Mouse (Mus musculus): ENCODE measurements around the gene Slc25a36. TPM values are rescaled to one million over a fixed set of nuclear protein-coding genes. Genes with fewer than 3 reads are reported as not detected.

Gene Slc25a36
- polyA plus RNA-seq, 1 experiment from 2014 or later: 75.6 TPM

DNA sequence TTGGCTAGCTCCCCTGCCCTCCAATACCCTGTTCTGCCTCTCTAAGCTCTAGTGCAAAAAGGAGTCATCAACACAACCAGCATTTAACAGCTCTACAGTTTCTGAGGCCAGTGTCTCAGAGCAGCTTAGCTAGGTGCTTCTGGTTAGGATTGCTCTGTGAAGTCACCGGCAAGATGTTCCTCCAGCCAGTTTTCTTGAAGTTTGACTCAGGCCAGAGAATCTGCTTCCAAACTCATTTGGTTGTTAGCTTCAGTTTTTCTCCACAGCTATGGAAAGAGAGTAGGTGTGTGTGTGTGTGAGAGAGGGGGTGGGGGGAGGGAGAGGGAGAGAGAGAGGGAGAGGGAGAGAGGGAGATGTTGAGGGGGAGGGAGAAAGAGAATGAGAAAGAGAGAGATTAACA is 31.6 kb upstream of the Slc25a36 start:
- no peak for ATAC-seq (ENCODE audit: insufficient number of reproducible peaks, low FRiP score, low TSS enrichment, low read depth)
- no peak overlapping the region for H3K4me3 ChIP-seq (ENCODE audit: low read depth, low read length)
- no peaks in the 10 kb centered on the region for H3K4me1 ChIP-seq (ENCODE audit: control insufficient read depth, insufficient read depth, low read length)
- no peak overlapping the region for H3K27ac ChIP-seq (replicated peaks; ENCODE audit: low read depth, low read length)
- no peaks in the 10 kb centered on the region for H3K27me3 ChIP-seq (ENCODE audit: control insufficient read depth, insufficient read depth, low read length)
- no peak overlapping the region for H3K4me2 ChIP-seq (ENCODE audit: low read depth, severe bottlenecking)
- no peaks in the 10 kb centered on the region for H3K9me3 ChIP-seq (ENCODE audit: control insufficient read depth, low read length)
- H3K36me3 ChIP-seq (ENCODE audit: control insufficient read depth, insufficient read depth, low read length): no peaks in the 10 kb centered on the region
- WGBS: 89% methylated on average over 1 of the region's 1 CpGs
- DNase-seq (ENCODE audit: low spot score): no peak
- H3K9ac ChIP-seq (ENCODE audit: low read length): no peak overlapping the region

DNA sequence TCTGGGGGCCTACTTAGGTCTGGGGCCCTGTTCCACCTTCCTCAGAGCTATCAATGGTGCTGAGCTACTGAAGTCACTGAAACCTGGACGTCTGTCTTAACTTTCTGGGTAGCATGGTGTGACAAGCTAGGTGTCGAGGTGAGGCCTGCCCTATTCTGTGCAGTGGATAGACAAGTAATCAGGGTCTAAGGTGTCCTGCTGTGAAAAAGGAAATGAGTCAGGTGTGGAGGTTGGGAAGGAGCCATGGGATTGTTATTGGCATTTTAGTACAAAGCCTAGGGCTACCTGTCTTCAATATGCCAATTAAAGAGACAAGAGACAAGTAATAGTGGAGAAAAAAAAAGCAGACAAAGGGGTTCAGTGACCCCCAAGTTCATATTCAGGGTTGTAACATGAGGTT is 30.8 kb upstream of the Slc25a36 start:
- 59% methylated on average over 2 of the region's 2 CpGs for WGBS
- H3K4me2 ChIP-seq (ENCODE audit: low read depth, severe bottlenecking): no peak overlapping the region
- no peaks in the 10 kb centered on the region for H3K27me3 ChIP-seq (ENCODE audit: control insufficient read depth, insufficient read depth, low read length)
- H3K27ac ChIP-seq (replicated peaks; ENCODE audit: low read depth, low read length): no peak overlapping the region
- no peaks in the 10 kb centered on the region for H3K9me3 ChIP-seq (ENCODE audit: control insufficient read depth, low read length)
- DNase-seq (ENCODE audit: low spot score): no peak
- H3K9ac ChIP-seq (ENCODE audit: low read length): no peak overlapping the region
- no peaks in the 10 kb centered on the region for H3K4me1 ChIP-seq (ENCODE audit: control insufficient read depth, insufficient read depth, low read length)
- no peak overlapping the region for H3K4me3 ChIP-seq (ENCODE audit: low read depth, low read length)
- no peaks in the 10 kb centered on the region for H3K36me3 ChIP-seq (ENCODE audit: control insufficient read depth, insufficient read depth, low read length)
- ATAC-seq (ENCODE audit: insufficient number of reproducible peaks, low FRiP score, low TSS enrichment, low read depth): no peak

DNA sequence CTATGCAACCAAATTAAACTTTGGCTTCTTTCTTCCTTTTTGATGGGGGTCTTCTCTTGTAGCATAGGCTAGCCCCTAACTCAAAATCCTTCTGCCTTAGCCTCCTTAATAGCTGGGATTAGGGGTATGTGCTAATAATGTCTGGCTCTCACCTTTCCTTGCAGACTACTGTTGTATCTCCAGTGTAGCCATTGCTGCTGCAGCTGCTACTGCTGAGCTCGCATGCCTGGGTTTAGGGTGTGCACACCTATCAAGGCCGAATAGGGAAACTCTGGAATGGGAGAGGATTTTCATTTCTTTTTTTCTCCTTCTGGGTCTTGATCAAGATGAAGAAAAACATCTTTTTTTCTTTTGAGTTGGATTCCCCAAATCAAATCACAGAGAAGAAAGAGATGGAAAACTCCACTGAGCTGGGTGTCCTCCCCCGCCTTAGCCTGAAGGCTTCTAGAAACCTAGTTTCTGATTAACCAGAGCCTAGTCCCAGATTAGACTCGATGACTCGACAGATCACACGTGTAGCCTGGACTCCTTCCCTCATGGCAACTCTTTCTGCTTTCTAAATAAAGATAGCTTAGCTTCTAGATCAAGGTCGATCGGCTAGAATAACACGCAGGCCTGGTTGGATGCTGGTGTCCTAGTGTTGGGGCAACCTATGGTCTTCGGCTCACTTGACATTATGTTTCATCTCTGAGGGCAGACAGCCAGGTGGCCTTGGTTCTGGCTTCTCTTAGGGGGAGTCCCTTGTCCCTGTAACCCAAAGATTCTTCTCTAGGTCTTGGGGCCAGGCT is 29.4 kb upstream of the Slc25a36 start:
- no peaks in the 10 kb centered on the region for H3K9me3 ChIP-seq (ENCODE audit: control insufficient read depth, low read length)
- no peak for DNase-seq (ENCODE audit: low spot score)
- H3K4me2 ChIP-seq (ENCODE audit: low read depth, severe bottlenecking): no peak overlapping the region
- no peaks in the 10 kb centered on the region for H3K36me3 ChIP-seq (ENCODE audit: control insufficient read depth, insufficient read depth, low read length)
- ATAC-seq (ENCODE audit: insufficient number of reproducible peaks, low FRiP score, low TSS enrichment, low read depth): no peak
- no peak overlapping the region for H3K4me3 ChIP-seq (ENCODE audit: low read depth, low read length)
- H3K4me1 ChIP-seq (ENCODE audit: control insufficient read depth, insufficient read depth, low read length): no peaks in the 10 kb centered on the region
- no peak overlapping the region for H3K27ac ChIP-seq (replicated peaks; ENCODE audit: low read depth, low read length)
- WGBS: 91% methylated on average over 10 of the region's 10 CpGs
- H3K9ac ChIP-seq (ENCODE audit: low read length): no peak overlapping the region
- no peaks in the 10 kb centered on the region for H3K27me3 ChIP-seq (ENCODE audit: control insufficient read depth, insufficient read depth, low read length)

DNA sequence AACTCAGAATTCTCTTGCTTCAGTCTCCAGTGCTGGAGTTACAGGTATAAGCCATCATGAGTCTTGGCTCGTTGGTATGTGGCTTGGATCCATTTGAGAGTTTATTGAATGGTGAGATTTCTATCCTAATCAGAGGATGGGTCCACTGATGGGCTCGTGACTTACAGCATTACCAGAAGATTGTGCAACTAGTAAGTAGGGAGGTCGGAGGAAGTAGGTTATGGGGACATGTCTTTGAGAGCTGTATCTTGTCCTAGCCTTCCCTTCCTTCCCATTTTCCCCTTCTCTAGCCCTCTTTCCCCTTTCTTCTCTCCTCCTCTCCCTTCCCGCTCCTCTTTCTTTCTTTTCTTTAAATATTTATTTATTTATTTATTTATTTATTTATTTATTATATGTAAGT is 26.7 kb upstream of the Slc25a36 start:
- no peaks in the 10 kb centered on the region for H3K4me1 ChIP-seq (ENCODE audit: control insufficient read depth, insufficient read depth, low read length)
- no peaks in the 10 kb centered on the region for H3K27me3 ChIP-seq (ENCODE audit: control insufficient read depth, insufficient read depth, low read length)
- no peak overlapping the region for H3K27ac ChIP-seq (replicated peaks; ENCODE audit: low read depth, low read length)
- no peak for ATAC-seq (ENCODE audit: insufficient number of reproducible peaks, low FRiP score, low TSS enrichment, low read depth)
- H3K4me2 ChIP-seq (ENCODE audit: low read depth, severe bottlenecking): no peak overlapping the region
- no peak for DNase-seq (ENCODE audit: low spot score)
- no peaks in the 10 kb centered on the region for H3K36me3 ChIP-seq (ENCODE audit: control insufficient read depth, insufficient read depth, low read length)
- no peak overlapping the region for H3K4me3 ChIP-seq (ENCODE audit: low read depth, low read length)
- H3K9ac ChIP-seq (ENCODE audit: low read length): no peak overlapping the region
- WGBS: 91% methylated on average over 4 of the region's 4 CpGs
- no peaks in the 10 kb centered on the region for H3K9me3 ChIP-seq (ENCODE audit: control insufficient read depth, low read length)

GRCm38 (mm10) chr9:97137116-97137515 is 26.2 kb upstream of the Slc25a36 start:
- Histone ChIP-seq H3K36me3 (ENCODE audit: control insufficient read depth, insufficient read depth, low read length) (no peaks in the 10 kb centered on the region), H3K9me3 (ENCODE audit: control insufficient read depth, low read length) (no peaks in the 10 kb centered on the region), H3K4me3 (ENCODE audit: low read depth, low read length) (no peak overlapping the region), H3K27ac (replicated peaks; ENCODE audit: low read depth, low read length) (no peak overlapping the region), H3K9ac (ENCODE audit: low read length) (no peak overlapping the region), H3K4me1 (ENCODE audit: control insufficient read depth, insufficient read depth, low read length) (no peaks in the 10 kb centered on the region), H3K27me3 (ENCODE audit: control insufficient read depth, insufficient read depth, low read length) (no peaks in the 10 kb centered on the region), H3K4me2 (ENCODE audit: low read depth, severe bottlenecking) (no peak overlapping the region)
- ATAC-seq (ENCODE audit: insufficient number of reproducible peaks, low FRiP score, low TSS enrichment, low read depth): no peak
- no peak for DNase-seq (ENCODE audit: low spot score)
- WGBS: 89% methylated on average over 4 of the region's 4 CpGs

DNA sequence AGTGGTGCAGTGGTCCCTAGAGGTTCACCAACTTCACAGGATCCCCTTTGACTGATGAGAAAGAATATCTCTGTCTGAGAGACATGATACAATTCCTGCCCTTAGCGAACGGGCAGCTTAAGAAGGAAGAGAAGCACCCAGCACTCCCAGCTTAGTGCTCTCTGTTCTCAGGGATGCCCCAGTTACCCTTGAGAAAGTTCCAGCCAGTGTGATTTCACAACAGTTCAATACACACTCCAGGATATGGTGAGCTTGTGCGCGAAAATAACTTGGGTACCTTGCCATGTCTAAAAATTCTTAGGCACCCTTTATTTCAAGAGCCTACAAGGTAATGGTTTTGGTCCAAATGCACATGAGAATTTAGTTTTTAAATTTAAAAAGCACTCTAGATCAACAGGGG is 24.9 kb upstream of the Slc25a36 start:
- no peak overlapping the region for H3K9ac ChIP-seq (ENCODE audit: low read length)
- no peaks in the 10 kb centered on the region for H3K9me3 ChIP-seq (ENCODE audit: control insufficient read depth, low read length)
- H3K4me2 ChIP-seq (ENCODE audit: low read depth, severe bottlenecking): no peak overlapping the region
- H3K36me3 ChIP-seq (ENCODE audit: control insufficient read depth, insufficient read depth, low read length): no peaks in the 10 kb centered on the region
- 92% methylated on average over 4 of the region's 4 CpGs for WGBS
- DNase-seq (ENCODE audit: low spot score) (no peak), ATAC-seq (ENCODE audit: insufficient number of reproducible peaks, low FRiP score, low TSS enrichment, low read depth) (no peak)
- no peak overlapping the region for H3K4me3 ChIP-seq (ENCODE audit: low read depth, low read length)
- H3K4me1 ChIP-seq (ENCODE audit: control insufficient read depth, insufficient read depth, low read length): no peaks in the 10 kb centered on the region
- H3K27me3 ChIP-seq (ENCODE audit: control insufficient read depth, insufficient read depth, low read length): no peaks in the 10 kb centered on the region
- no peak overlapping the region for H3K27ac ChIP-seq (replicated peaks; ENCODE audit: low read depth, low read length)

GRCm38 (mm10) chr9:97133178-97133577 is 22.2 kb upstream of the Slc25a36 start:
- no peak for ATAC-seq (ENCODE audit: insufficient number of reproducible peaks, low FRiP score, low TSS enrichment, low read depth)
- H3K27ac ChIP-seq (replicated peaks; ENCODE audit: low read depth, low read length): no peak overlapping the region

DNA sequence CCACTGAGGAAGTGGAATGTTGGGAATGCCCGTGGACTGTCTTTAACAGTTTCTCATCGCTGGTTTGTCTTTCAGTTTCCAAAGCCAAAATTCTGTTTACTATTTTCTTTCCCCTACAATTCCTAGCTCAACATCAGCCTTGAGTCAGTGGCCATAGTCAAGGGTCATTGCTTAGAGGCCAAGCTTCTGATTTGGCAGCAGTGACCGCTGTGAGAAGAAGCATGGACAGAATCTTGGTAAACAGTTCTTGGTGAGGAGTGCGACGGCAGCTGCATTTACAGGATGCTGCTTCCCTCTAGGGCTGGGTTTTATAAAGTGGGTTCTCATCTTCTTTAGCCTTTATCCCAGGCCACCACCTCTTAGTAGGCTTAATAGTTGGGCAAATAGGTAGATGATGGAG is 19.0 kb upstream of the Slc25a36 start:
- Histone ChIP-seq H3K4me1 (ENCODE audit: control insufficient read depth, insufficient read depth, low read length) (no peaks in the 10 kb centered on the region), H3K4me3 (ENCODE audit: low read depth, low read length) (no peak overlapping the region), H3K27me3 (ENCODE audit: control insufficient read depth, insufficient read depth, low read length) (no peaks in the 10 kb centered on the region), H3K4me2 (ENCODE audit: low read depth, severe bottlenecking) (no peak overlapping the region), H3K27ac (replicated peaks; ENCODE audit: low read depth, low read length) (no peak overlapping the region), H3K9ac (ENCODE audit: low read length) (no peak overlapping the region), H3K36me3 (ENCODE audit: control insufficient read depth, insufficient read depth, low read length) (no peaks in the 10 kb centered on the region), H3K9me3 (ENCODE audit: control insufficient read depth, low read length) (no peaks in the 10 kb centered on the region)
- DNase-seq (ENCODE audit: low spot score): no peak
- no peak for ATAC-seq (ENCODE audit: insufficient number of reproducible peaks, low FRiP score, low TSS enrichment, low read depth)
- 87% methylated on average over 5 of the region's 5 CpGs for WGBS

More at GRCm38 (mm10) chr9:97133178-97133577, 22.2 kb upstream of the Slc25a36 start:
- no peaks in the 10 kb centered on the region for H3K4me1 ChIP-seq (ENCODE audit: control insufficient read depth, insufficient read depth, low read length)
- H3K9me3 ChIP-seq (ENCODE audit: control insufficient read depth, low read length): no peaks in the 10 kb centered on the region
- H3K4me3 ChIP-seq (ENCODE audit: low read depth, low read length): no peak overlapping the region
- DNase-seq (ENCODE audit: low spot score): no peak
- no peaks in the 10 kb centered on the region for H3K36me3 ChIP-seq (ENCODE audit: control insufficient read depth, insufficient read depth, low read length)
- H3K4me2 ChIP-seq (ENCODE audit: low read depth, severe bottlenecking): no peak overlapping the region
- H3K9ac ChIP-seq (ENCODE audit: low read length): no peak overlapping the region
- H3K27me3 ChIP-seq (ENCODE audit: control insufficient read depth, insufficient read depth, low read length): no peaks in the 10 kb centered on the region
- WGBS: 54% methylated on average over 8 of the region's 8 CpGs
